Mouse (Mus musculus): Measurements from ENCODE around the gene Ciao2a. TPM values are rescaled to one million over a fixed set of nuclear protein-coding genes. Genes with fewer than 3 reads are reported as not detected.

The Ciao2a gene
- total RNA-seq, 2 experiments from 2014 or later, result 99.1 to 99.6 TPM

DNA sequence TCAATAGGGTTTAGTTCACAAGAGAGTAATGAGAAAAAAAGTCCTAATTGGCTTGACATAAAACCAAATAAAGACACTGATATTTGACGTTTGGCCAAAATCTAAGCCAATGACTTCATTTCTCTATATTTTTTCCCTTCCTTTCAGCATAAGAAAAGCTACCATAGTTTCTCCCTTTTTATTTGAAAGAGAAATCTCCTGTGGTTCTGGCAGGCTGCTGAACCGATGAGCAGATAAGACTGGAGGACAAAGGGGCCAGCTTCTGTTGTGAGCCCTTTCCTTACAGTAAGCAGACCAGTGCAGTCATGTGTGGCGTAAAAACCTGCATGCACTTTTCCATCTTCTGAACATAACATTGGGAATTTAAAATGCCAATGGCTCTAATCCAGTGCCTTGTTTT lies 5.5 kb upstream of the Ciao2a start:
- DNase-seq, result no peak

- DNase-seq, result no peak
These were observed 5.0 kb upstream of the Ciao2a start for GRCm38 (mm10) chr9:66121421-66121820.

GRCm38 (mm10) chr9:66123648-66124047 lies 2.8 kb upstream of the Ciao2a start:
- no peak for DNase-seq

DNA sequence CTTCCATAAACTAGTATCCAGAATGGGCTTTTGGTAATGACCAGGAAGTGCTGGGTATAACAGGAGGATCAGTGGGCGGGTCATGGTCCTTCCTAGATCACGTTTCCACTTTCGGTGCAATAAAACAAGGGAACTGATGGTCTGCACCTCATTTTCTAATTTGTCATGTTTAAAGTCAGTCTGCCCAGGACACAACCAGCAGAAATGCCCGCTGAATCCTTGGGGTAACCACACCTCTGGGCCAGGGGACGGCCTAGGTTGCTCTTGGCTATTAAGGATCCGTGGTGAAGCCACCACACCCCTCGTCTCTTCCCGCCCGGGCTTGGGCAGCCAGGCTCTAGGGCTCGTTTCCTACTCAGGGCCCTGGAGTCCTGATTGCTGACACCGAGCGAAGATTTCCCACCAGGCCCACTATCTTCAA lies 2.3 kb upstream of the Ciao2a start:
- DNase-seq, result no peak

- peak; percentile 98 for DNase-seq
These were observed 1.5 kb upstream of the Ciao2a start for GRCm38 (mm10) chr9:66124681-66125542.

DNA sequence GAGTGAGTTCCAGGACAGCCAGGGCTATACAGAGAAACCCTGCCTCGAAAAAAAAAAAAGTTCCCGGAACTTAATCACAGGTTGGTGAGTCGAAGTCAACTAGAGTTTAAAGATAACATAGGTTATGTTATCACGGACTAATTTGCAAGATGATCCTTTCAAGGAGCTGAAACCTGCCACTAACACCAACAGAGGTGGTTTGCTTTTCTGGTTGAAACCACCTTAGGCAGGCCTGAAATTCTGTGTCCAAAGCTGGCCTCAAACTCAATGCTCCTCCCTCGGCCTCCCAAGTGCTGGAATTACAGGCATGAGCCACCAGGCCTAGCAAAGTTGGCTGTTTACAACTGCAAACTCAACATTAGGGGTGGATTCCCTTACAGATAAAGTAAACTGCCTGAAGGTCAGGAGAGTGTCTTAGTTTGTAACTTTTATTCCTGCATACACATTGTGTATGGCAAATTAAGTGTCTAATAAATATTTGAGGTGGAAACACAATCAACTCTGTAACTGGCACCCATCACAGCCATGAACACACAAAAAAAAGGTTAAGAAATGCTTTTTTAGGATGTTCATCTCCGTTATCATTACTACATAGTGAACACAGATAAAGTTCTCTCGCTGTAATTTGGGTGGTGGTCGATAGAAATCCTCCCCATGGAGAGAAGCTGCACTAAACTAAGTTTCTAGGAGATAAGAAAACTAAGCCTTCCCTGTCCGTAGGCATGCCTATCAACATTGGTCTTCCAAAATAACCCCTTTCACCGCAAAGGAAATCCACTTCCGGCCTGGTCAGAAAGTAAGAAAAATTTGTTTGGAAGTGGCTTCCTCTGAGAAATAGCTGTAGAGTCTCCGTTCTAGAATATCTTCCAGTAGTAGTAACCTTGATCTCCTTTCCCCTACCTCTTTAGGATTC lies 612 bp upstream of the Ciao2a start:
- peak; percentile 22 for DNase-seq

- no peak for DNase-seq
These were observed 759 bp downstream of the Ciao2a start for GRCm38 (mm10) chr9:66127193-66127546.

DNA sequence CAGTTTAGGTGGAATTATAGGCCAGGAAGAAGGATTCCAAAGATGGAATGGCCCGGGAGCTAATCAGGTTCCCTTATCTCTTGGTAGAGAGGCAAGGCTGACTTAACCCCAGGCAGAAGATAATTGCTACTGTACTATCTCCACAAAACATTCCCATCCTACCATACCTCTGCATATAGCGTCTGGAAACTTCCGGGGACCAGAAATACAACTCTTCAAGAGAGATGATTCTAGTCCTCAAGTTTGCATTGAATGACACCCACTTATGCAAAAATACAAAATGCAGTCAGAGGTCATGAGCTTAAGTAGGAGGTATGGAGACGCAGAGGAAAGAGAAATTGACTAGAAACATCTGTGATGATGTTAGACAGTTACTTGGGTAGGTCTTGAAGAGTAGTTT lies 1.5 kb downstream of the Ciao2a start:
- DNase-seq, result no peak

DNA sequence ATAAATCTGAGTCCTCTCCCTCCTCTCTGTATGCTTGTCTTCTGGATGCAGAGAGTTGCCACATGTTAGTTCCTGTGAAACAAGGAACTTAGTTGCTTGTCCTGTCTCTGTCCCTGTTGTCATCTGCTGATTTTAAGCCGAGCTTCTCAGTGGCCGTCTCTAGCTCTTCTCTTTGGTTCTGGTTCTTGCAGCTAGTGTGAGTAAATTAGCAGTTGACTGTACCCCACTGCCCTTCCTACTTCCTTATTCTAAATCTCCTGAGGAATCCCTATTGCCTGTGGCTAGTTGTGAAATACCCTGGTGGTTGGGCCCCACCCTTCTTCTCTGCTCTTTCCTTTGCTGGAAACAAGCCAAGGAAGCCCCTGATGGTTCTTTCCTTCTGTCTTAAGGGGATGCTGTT lies 5.1 kb downstream of the Ciao2a start:
- DNase-seq, result no peak

- DNase-seq, result no peak
These were observed 9.6 kb downstream of the Ciao2a start for GRCm38 (mm10) chr9:66135967-66136366.

DNA sequence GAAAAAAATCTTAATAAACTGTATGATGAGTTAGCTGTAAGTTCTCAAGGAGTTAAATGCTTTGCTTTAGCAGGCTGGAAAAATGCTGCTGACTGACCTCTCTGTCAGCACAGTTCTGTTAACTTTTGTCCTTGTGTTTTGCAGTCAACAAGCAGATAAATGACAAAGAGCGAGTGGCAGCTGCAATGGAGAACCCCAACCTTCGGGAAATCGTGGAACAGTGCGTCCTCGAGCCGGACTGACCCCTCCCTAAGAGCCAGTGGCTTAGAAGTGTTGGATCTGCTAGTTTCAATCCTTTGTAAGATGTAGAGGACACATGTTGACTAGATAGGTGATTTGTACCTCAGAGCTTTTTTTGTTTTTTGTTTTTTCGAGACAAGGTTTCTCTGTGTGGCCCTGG lies 11.8 kb downstream of the Ciao2a start:
- DNase-seq, result no peak

DNA sequence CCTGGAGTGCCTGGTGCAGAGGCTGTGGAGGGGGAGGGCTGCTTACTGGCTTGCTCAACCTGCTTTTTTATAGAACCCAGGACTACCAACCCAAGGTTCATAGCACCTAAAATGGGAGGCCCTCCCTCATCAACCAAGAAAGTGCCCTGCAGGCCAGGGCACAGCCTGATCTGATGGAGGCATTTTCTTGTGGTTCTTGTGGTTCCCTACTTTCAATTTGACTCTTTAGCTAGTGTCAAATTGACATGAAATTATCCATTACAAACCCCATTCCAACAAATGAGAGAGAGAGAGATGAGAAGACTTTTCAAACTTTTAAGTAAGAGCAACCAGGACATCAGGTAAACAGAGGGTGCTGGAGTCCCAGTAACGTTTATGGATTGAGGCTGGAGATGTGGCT lies 15.9 kb downstream of the Ciao2a start:
- DNase-seq, result no peak

- peak; percentile 74 for DNase-seq
These were observed 17.8 kb downstream of the Ciao2a start for GRCm38 (mm10) chr9:66144248-66144647.

GRCm38 (mm10) chr9:66146141-66146540 lies 19.7 kb downstream of the Ciao2a start:
- DNase-seq, result no peak

- no peak for DNase-seq
These were observed 25.6 kb downstream of the Ciao2a start for GRCm38 (mm10) chr9:66152011-66152410.

DNA sequence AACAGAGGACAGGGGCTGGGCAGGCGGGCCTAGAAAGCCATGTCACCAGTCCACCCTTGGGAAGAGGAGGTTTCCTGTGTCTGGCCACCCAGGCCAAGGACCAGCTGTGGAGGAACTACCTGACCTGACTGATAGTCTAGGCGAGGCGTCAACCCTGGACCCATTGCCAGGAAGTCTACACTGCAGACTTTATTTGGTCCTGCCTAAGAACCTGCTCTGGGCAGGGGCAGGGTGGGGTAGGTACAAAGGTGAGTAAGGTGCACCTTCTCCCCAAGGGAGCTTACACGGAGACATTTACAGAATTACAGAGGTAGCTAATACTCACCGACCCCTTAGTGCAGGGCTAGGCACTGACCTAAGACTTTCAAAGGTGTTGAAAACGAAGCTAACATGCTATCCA lies 27.2 kb downstream of the Ciao2a start:
- DNase-seq, result no peak

- DNase-seq, result no peak
These were observed 27.6 kb downstream of the Ciao2a start for GRCm38 (mm10) chr9:66154013-66154412.

GRCm38 (mm10) chr9:66155534-66155933 lies 29.1 kb downstream of the Ciao2a start:
- no peak for DNase-seq

DNA sequence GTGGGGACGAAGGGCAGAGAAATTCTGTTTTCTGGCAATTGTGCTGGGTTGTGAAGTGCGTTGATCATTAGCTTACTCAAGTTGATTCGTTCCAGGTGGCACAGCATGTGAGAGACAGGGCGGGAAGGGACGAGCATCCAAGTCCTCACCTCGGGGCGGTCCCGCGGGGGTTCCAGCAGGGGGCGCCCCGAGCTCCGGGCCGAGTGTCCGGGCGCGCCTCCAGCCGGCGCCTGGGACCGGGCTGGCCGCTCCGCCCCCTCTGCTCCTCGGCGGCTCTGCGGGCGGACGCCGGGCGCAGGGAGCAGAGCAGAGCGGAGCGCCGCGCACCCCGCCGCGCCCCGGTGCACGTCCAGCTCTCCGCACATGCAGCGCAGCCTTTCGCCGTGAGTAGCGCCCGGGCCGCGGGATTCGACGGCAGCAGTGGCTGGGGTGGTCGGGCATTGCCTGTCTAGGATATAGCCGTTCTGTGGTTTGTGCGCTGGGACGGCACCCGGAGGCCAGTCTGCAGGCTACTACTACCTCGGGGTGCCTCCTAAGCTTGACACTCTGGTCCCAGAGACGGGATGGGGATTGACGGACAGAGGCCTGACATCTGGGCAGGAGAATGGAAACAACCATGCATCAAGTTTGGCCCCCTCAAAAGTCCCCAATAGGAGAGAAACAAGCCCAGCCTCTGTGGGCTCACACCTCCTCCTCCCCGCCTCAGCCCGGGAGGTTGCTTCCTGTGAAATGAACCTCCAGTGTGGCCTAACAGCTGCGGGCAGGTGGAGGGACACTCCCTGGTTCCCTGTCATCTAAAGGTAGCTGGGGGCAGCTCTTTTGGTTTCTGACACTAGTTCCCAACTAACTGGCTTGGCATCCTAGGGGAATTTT lies 31.8 kb downstream of the Ciao2a start, which contains the start of gene Dapk2:
Dapk2 (plus strand) TSS at position 266 of the 873 bp plus-strand sequence.
- peak; percentile 92 for DNase-seq

GRCm38 (mm10) chr9:66158885-66159430 lies 32.5 kb downstream of the Ciao2a start:
- no peak for DNase-seq

DNA sequence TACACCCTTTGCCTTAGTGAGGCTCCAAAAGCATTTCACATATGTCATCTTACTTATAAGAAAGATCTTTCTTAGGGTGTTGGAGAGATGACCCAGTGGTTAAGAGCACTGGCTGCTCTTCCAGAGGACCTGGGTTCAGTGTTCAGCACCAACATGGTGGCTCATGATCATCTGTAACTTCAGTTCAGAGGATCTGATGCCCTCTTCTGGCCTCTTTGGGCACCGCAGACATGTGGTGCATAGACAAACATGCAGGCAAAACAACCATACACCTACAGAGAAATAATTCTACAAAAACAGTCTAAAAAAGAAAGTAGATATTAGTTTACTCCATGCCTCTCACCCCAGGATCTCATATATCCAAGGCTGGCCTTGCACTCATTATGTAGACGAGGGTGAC lies 33.7 kb downstream of the Ciao2a start:
- DNase-seq, result no peak

GRCm38 (mm10) chr9:66162995-66163394 lies 36.6 kb downstream of the Ciao2a start:
- DNase-seq, result no peak
